Mouse (Mus musculus): Measurements from ENCODE around the gene Bnipl.
A peak's percentile ranks its signal among the peaks of the same experiment; 100 is the strongest.

The Bnipl gene

DNA sequence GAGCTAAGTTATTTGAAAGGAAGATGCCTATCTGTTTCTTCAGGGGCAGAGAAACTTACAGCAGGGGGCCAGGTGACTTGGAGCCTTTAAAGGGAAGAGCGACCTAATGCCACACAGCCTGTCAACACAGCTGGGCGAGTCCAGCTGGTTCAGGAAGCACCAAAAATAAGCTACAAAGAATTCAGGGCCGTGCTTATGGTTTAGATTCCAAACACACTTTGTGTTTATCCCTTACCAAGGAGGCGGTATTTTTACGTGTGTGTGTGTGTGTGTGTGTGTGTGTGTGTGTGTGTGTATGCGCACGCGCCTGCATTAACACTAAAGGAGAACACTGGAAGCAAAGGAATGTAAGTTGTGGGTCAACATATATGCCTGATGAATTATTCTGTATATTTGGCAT, 29.8 kb upstream of the Bnipl start:
- DNase-seq (ENCODE audit: low spot score in 2 of 2): no peak

DNA sequence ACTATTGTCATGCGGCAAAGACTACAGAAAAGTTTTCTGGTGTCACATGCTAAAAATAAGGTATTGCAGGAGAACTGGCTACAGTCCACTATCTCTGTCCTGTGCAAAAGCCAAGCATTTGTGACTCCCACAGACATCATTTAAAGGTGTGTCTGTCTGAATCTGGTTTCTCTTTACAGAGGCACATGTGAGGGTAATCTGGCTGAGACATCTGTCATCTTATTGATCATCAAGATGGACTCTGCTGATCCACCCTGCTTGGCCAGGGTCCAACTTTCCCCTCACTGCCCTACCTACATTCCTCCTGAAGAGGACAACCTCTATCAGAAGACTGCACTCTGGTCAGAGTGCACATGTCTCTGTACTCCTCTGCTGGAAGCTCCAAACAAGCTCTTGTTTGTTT, 26.2 kb upstream of the Bnipl start:
- no peak for DNase-seq (ENCODE audit: low spot score in 2 of 2)

DNA sequence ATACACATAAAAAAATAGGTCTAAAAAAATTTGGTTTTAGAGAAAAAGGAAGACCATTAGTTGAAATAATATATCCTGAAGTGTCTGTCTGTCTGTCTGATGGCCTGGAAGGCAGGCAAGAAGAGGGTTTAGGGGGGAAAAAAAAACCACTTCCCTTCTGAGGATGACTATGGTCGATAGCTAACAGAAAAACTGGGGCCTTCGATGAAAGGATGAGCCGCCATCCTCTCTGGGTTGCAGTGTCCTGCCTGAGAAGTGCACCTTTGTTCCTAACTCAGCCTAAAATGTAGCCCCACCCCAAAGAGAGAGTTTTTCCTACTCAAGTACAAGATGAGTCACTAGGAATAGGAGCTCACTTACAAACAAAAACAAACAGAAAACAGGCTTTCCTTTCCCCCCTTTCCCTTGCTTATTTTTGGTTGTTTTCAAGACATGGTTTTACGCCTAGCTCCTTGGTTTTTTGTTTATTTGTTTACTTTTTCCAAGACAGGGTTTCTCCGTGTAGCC, 25.5 kb upstream of the Bnipl start:
- DNase-seq (ENCODE audit: low spot score in 2 of 2): no peak

DNA sequence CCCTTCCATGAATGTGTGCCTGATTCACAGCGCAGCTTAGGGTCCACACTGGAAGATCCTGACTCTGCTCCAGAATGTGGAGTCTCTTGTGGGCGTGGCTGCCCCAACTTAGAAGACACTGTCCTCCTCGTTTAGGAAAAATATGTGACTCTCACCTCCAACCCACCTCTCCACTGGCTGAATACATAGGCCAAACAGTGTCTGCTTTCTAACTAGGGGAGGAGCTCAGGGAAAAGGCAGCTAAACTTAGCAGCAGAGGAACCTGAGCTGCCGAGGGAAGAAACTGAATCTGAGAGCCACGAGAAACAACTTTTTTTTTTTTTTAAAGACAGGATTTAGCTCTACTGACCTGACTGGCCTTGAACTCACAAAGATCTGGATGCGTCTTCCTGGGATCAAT, 24.2 kb upstream of the Bnipl start:
- DNase-seq (ENCODE audit: low spot score in 2 of 2): no peak

DNA sequence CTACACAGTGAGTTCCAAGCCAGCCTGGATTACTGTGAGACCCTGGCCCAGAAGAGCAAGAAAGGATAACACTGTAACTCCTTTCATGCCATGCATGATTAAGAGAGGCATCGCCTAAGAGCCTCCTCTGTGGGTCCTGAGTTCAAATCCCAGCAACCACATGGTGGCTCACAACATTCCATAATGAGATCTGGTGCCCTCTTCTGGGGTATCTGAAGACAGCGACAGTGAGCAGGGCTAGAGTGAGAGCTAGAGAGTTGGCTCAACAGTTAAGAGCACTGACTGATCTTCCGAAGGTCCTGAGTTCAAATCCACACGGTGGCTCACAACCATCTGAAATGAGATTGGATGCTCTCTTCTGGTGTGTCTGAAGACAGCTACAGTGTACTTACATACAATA, 23.5 kb upstream of the Bnipl start:
- DNase-seq (ENCODE audit: low spot score in 2 of 2): no peak

DNA sequence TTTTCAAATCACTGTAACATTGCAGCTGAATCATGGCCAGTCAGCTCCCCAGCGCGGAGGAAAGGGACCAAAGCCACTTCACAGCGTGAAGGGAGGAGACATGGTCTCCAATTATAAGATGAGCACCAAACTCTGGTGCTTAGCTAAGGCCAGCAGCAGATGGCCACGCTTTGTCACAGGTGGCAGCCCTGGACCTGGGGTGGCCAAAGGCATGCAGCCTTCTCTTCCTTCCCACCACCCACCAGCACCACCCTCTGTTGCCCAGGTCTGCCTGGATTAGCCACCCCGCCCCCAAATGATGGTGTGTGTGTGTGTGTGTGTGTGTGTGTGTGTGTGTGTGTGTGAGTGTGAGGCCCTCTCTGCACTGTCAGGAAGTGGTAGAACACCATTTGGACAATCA, 22.5 kb upstream of the Bnipl start:
- DNase-seq (ENCODE audit: low spot score in 2 of 2): no peak

DNA sequence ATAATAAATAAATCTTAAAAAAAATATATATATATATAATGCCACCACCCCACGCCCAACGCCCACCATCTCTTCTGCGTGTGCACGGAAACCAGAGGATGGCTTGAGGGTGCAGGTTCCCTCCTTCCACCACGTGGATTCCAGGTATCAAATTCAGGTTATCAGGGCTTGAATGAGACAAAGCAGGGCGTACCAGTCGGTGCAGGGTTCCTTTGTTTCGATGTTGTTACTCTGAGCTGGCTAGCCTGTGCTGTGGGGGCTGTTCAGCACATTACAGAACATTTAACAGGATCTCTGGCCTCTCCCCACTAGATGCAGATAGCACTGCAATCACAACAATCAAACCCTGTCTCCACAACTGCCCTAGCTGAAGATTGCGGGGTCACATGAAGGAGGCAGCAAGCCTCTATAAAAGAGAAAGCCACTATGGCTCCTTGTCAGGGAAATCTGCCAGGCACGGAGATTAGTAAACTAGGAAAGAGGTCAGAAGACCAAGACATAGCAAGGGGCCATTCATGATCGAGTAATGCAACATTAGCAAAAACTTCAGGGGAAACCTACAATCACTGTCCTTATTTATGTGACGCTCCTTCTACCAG, 19.9 kb upstream of the Bnipl start:
- no peak for DNase-seq (ENCODE audit: low spot score in 2 of 2)

DNA sequence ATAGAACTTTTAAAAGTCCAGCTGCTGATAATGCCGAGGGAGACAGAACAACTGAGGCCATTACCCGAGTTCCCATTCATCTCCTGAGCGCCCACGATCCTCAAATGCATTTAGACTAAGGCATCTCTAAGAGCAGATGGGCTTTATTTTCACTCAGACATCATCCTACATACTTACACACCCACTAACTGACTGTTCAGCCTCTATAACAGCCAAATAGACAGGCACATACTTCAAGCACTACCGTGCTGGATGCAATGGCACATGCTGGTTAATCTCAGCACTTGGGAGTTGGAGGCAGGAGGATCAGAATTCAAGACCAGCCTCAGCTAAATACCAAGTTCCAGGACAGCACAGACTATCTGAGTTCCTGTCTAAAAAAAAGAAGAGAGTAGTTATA, 18.8 kb upstream of the Bnipl start:
- DNase-seq (ENCODE audit: low spot score in 2 of 2): no peak

DNA sequence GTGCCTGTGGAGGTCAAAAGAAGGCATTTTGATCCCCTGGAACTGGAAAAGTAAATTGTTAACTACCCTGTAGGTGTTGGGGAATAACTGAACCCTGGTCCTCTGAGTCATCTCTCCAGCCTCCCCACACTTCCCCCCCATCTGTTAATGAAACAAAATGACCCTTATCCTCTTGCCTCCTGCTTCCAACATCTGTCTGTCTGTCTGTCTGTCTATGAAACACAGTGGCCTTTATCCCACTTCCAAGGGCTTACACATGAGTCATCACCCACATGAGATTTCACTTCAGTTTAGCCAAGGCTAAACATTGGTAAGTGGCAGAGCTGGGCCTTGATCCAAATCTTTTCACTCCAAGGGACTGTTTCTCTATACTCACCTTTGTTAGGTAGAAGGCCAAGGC, 16.9 kb upstream of the Bnipl start:
- DNase-seq (ENCODE audit: low spot score in 2 of 2): no peak

DNA sequence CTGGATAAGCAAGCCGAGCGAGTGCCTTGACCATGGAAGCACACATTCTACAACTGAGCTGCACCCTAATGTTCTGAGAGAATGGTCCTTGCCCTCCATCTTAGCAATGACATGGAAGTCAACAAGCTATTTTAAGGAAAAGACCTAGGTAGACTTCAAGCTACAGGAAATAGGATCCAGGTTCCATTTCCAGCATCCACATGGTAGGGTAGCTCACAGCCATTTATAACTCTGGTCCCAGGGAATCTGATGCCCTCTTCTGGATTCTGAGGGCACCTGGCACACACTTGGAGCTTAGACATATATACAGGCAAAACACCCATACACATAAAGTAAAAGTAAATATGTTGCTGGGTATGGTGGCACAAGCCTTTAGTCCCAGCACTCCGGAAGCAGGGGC, 15.1 kb upstream of the Bnipl start:
- DNase-seq (ENCODE audit: low spot score in 2 of 2): no peak

DNA sequence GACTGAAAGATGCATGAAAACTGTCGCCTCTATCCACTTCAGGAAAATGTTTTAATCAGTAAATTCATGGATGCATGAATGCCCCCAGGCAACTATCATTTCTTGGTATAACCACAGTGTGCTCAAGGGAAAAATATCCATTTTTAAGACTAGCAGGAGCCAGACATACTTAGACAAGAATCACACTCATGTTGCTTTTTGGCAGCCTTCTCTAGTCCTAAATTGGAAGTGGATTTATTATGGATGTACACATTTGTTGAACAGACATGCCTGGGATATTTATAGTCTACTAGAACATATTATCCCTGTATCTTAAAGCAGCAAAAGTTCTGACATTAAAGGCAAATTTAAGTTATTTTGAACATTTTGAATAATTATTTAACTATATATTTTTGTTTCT, 13.7 kb upstream of the Bnipl start:
- DNase-seq (ENCODE audit: low spot score in 2 of 2): no peak

DNA sequence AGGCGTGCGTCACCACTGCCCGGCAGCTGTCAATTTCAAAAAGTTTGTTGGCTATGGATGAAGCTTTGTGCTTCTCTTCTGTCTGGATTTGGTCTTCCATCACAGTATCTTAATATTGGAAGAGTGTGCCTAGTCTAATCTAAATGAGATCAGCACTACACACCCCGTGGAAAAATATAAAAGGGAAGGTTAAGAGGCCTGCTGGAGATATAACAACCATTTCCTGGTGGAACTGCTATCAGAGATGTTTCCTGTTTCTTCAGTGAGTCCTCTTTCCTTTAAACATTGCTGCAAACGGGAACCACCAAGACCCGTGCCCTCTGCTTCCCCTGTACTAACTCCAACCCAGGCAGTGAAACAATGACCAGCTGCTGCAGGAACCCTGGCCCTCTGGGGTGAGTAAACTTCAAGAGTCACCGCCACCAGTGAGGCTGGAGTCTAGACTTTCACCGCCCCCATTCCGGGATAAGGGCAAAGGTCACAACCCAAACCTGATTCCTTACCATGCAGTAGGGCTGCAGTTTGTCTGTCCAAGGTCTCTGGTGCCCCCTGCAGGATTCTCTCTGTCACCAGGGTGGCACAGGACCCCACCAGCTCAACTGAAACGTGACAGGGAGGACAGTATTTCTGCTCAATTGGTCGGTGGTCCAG, 12.2 kb upstream of the Bnipl start:
- DNase-seq (ENCODE audit: low spot score in 2 of 2): peak; percentile 45 to 73

DNA sequence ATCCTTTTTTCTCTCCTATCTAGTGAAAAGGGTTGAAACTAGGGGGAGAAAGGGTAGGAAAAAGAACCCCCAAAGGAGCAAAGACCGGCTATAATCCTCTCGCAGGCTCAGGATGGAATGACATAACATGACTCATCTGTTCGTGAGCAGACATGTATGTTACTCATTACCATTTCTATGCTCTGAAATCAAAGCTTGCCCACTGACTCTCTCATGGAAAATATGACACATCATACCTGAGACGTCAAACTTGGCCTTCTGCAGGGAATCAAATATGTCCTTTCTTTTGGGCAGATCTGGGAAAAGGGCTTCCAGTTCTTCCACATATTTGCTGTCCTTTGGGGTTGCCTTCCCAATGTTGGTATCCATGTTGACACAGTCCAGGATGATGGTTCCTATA, 11.0 kb upstream of the Bnipl start:
- DNase-seq (ENCODE audit: low spot score in 2 of 2): no peak

DNA sequence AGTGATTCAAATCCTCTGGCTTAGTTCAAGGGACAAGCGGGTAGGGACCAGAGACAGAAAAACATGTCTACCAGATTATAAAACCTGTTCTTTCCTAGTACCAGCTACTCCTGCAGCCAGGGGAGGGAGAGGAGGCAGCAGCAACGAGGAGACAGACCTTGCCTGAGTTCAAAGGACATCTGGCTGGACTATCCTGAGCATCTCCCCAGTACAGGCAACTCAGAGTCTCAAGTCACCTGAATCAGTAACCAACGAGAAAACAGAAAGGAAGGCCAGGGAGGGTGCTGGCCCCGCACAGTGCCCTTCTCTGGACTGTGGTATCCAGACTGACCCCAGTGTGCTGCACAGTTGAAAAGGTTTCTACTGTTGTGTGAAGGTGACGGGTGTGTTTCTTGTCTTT, 5.9 kb upstream of the Bnipl start:
- no peak for DNase-seq (ENCODE audit: low spot score in 2 of 2)

DNA sequence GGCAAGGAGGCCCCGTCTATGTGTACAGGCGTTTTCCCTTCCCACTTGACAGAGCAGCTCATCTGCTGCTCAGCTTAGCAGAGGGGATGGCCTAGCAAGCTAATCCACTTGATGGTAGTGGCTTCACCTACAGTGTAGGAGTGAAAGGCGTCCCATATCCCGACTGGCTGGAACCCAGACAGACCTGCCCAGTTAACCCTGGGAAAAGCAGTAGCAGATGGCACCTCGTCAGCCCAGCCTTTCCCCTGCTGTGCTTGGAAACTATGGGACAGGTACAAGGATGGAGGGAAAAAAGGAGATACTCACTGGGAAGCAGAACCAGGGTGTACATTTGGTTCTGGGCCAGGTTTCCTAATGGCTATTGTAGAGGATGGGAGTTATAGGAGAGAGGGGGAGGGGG, 632 bp downstream of the Bnipl start:
- no peak for DNase-seq (ENCODE audit: low spot score in 2 of 2)

DNA sequence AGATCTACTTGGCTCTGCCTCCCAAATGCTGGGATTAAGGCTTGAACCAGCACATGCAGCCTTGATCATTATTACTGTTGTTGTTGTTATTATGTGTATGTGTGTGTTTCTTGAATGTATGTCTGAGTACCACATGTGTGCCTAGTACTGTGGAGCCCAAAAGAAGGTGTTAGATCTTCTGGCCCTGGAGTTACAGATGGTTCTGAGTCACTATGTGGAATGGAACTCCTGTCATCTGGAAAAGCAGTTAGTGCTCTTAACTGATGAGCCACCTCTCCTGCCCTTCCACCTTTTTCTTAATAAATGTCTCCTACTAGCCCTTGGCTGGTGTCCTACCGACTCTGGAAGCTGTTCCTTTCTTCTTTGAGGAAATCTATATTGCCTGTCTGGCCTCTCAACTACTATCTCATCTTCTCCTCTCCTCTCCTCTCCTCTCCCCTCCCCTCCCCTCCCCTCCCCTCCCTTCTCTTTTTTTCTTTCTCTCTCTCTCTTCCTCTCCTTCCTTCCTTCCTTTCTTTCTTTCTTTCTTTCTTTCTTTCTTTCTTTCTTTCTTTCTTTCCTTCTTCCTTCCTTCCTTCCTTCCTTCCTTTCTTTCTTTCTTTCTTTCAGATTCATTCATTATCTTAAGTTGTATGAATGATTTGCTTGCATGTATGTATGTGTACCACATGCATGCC, 3.2 kb downstream of the Bnipl start:
- no peak for DNase-seq (ENCODE audit: low spot score in 2 of 2)

DNA sequence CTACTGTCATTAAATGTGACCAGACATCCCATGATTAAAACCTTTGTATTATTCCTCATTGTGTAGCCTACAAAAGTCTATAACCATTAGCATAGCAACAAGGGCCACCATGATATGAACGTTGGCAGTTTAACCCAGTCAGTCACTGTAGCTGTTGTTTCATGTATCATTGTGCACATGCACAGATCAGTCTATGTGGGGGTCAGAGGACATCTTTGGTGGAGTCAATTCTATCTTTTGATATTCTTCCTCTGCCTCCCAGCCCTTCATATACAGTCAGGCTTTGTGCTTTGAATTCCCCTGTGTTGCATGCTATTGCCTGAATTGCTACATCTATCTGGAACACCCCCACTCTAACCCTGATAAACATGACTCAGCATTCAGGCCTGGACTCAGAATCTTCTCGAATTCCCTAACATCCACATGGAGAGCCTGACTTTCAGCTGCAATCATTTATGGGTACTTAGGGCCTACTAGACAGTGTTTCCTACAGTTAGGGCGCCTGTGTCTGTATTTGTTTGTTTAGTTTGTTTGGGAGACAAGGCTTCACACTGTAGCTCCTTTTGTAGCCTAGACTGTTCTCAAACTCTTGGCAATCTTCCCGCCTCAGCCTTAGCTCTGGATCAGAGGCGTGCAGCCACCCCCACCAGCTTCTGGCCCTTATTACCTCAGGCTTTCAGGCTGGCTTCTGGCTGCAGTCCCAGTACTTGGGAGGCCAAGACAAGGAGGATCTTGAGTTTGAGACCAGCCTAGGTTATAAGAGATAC, 4.3 kb downstream of the Bnipl start:
- DNase-seq (ENCODE audit: low spot score in 2 of 2): peak in 1 of 2 experiments; percentile 44

DNA sequence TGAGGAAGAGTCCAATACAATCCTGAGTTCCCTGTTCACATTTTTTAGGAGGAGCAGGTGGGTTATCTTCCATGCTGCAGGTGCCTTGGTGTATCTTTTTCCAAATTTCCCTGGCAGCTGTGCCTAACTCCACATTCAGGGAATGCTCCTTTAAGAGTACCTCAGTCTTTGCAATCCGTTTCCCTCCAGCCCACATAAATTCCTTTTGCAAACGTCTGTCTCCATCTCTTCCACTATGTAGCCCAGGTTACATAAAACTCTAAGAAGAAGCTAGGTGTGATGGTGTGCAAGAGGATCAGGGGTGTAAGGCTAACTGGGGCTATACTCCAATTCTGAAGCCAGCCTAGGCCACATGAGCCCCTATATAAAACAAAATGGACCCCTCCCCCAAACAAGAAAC, 7.9 kb downstream of the Bnipl start:
- no peak for DNase-seq (ENCODE audit: low spot score in 2 of 2)

DNA sequence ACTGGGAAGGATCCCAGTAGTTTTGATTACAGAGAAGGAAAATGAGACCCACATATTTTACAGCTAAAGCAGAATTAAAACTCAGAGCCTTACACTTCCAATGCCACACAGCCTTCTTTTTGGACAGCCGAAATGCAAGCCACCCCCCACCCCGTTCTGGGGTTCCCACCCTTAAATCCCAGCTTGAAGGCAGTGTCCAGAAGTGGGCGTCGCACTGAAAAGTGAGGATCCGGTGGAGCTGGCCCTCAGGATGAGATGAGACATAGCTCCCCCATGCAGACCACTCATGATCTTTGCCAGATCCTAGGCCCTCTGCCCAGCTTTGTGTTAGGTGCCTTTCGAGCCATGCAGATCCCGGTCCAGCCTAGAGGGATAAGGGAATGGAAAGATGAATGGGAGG, 9.5 kb downstream of the Bnipl start, which contains the start of gene Gm128:
Gene Gm128 (minus strand): TSS at position 101 of the 400 bp plus-strand sequence.
- DNase-seq (ENCODE audit: low spot score in 2 of 2): no peak

DNA sequence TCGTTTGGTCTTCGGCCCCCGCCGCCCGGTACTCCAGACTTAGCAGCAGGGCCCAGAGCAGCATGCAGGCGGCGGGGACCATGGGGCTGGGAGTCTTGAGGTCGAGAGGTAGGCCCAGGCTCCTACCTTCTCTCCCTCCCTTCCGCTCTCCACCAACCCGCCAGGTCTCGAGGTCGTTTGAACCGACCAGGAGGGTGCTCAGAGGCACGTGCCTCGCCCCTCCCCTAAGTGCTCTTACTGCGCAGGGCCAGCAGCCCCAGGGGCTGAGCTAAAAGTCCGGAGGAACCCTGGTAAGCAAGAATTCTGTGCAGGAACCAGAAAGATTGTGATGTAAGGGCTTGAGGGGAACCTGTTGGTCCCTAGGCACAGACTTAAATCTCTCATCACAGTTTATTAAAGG, 10.1 kb downstream of the Bnipl start:
- DNase-seq (ENCODE audit: low spot score in 2 of 2): no peak

DNA sequence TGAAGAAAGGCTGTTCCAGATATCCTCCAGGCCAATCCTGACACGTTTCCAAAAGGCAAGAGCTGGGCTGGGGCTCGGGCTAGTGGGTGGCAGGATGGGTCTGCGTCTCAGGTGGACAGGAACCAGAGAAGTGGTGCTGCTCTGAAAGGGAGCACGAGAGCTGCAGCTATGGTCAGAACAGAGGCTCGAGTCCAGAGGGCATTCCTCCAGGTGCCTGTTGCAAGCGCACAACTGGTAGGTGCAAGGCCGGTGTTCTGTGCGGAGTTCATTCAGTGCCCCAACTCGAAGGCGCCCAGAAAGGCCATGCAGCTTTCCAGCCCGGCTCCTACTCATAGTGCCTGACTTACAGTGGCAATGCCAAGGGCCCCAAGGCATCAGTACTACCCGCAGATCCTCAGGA, 11.0 kb downstream of the Bnipl start:
- no peak for DNase-seq (ENCODE audit: low spot score in 2 of 2)

DNA sequence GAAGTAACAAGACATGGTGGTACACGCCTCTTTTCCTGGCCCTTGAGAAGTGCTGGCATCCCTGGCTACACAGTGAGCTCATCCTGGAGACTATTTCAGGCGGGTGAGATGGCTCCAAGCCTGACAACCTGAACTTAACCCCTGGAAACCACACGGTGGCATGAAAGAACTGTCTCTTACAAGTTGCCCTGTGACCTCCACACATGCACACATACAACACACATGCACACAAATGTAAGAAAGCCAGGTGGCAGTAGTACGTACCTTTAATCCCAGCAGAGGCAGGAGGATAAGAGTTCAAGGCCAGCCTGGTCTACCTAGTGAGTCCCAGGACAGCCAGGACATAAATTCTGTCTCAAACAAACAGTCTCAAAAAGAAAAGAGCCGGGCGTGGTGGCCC, 12.0 kb downstream of the Bnipl start:
- no peak for DNase-seq (ENCODE audit: low spot score in 2 of 2)
